Mouse (Mus musculus) heart, adult 2 months (tissue): ENCODE measurements around the gene Asb4.

Source experiments
- CTCF ChIP-seq: fragments of 200-600 bp; IDR thresholded peaks from 2 replicates; pipeline ENCODE4 v1.8.1; 2022; ENCODE audit warnings: antibody characterized with exemption, mild to moderate bottlenecking, moderate library complexity
- POLR2A ChIP-seq: fragments of 200-500 bp; IDR thresholded peaks from 2 replicates; pipeline ENCODE4 v1.6.1; 2011; ENCODE audit warnings: mild to moderate bottlenecking, low read depth, low read length, control low read depth; ENCODE audit not compliant: insufficient read depth

GRCm38 (mm10) chr6:5448396-5448795 is 65.2 kb downstream of the Asb4 start:
- no peak for TF ChIP-seq CTCF
- no peak for TF ChIP-seq POLR2A
